Mouse (Mus musculus): ENCODE measurements around the gene Gas7.

GRCm38 (mm10) chr11:67537353-67537752 lies 82.1 kb downstream of the Gas7 start:
- peak; percentile 22; the same call in 1 of the 2 replicates for TF ChIP-seq CTCF (IDR thresholded peaks at IDR 0.05)
- no peak for TF ChIP-seq POLR2A (IDR thresholded peaks at IDR 0.05; ENCODE audit: insufficient read depth, low read depth, low read length)

Data from heart, adult 2 months (tissue).